Mouse (Mus musculus): ENCODE data around the gene Btbd35f29. TPM values are rescaled to one million over a fixed set of nuclear protein-coding genes. Genes with fewer than 3 reads are reported as not detected.
"Not testable (repeated sequence)": the region's sequence is repeated elsewhere in the genome, so short reads cannot be mapped to it uniquely, and the experiment has no call there.

The Btbd35f29 gene
- total RNA-seq (2021), result not detected

GRCm38 (mm10) chrX:31117374-31117773, at the start of gene Btbd35f29:
Btbd35f29 (plus strand) TSS chrX:31117674.
- intact Hi-C loops (cut with DNase I); DNase-seq: not testable (repeated sequence)

DNA sequence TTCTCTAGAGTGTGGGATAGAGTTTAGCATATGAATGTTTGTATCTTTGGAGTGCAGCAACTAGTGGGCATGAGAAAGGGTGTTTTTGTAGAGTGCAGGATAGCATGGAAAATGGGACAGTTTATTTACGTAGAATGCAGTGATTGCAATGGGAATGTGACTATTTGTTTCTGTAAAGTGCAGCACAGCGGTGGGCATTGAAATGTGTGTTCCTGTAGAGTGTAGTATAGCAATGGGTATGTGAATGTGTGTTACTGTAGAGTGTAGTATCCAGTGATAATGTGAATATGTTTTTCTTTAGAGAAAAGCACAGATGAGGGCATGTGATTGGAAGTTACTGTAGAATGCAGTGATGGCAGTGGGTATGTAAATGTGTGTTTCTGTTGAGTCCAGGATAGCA, 23.9 kb downstream of the Btbd35f29 start:
- DNase-seq; intact Hi-C loops (cut with DNase I): not testable (repeated sequence)

- intact Hi-C loops (cut with DNase I); DNase-seq: not testable (repeated sequence)
Measured at GRCm38 (mm10) chrX:31145144-31145543, 27.7 kb downstream of the Btbd35f29 start.

- DNase-seq; intact Hi-C loops (cut with DNase I): not testable (repeated sequence)
Measured at GRCm38 (mm10) chrX:31145835-31146234, 28.4 kb downstream of the Btbd35f29 start.

DNA sequence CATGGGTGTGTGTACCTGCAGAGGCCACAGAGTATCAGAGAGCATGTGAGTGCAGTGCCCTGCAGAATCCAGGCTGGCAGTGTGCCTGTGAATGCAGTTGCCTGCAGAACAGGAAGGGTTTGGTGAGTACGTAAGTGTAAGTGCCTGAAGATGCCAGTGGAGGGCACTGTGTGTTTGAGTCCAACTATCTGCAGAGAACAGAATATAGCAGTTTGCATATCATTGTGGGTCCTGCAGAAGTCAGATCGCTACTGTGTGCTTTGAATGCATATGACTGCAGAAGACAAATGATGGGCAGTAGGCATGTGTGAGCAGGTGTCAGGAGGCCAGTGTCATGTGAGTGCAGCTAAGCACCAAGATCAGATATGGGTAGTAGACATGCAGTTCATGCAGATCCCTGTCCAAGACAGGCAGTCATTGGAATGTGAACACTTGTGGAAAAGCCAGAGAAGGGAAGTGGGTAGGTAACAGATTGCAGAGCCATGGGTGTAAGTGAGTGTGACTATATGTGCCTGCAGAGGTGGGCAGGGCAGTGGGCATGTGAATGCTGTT, 41.1 kb downstream of the Btbd35f29 start:
- DNase-seq, result not testable (repeated sequence)

GRCm38 (mm10) chrX:31159450-31160322, 42.2 kb downstream of the Btbd35f29 start:
- DNase-seq; intact Hi-C loops (cut with DNase I): not testable (repeated sequence)

More for the DNA sequence above, 41.1 kb downstream of the Btbd35f29 start:
- intact Hi-C loops (cut with DNase I), result not testable (repeated sequence)

DNA sequence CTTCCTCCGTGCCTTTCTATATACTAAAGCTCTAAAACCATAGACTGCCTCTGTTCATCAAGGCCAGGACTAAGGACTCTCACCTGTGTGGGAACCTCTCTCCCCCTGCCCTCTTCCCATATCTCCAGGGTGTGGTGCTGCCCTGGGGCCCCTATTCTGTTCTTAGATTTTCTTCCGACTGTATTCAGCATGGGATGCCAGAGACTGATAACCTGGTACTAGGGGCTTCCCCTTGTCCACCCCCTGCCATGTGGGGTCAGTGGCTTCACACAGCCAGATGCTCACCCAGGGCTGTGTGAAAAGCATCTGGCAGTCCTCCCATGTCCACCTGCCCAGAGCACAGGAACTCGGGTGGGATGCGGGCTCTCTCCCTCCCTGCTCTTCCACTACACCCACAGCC, 43.1 kb downstream of the Btbd35f29 start:
- intact Hi-C loops (cut with DNase I); DNase-seq: not testable (repeated sequence)

DNA sequence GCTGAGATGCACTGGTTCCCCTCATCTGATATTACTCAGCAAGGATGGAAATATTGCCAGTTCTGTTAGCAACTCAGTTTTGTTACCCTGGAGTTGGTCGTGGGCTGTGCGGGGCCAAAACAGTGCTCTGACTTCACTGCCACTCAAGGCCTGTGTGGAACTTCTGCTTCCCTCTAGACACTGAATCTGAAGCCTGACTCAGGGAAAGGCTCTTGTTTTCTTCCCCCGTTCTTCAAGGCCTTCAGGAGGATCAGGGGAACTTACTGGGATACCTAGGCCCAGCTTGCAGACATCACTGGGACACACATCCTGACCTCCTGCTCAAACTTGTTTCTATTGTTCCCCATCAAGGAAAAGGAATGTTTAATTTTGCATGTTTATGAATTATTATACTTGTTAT, 45.2 kb downstream of the Btbd35f29 start:
- DNase-seq; intact Hi-C loops (cut with DNase I): not testable (repeated sequence)

GRCm38 (mm10) chrX:31165193-31165592, 47.7 kb downstream of the Btbd35f29 start:
- intact Hi-C loops (cut with DNase I); DNase-seq: not testable (repeated sequence)

Other genes with a start within 250 kb of the Btbd35f29 start
- not detected for gene Spin2f, start 136.2 kb downstream of the Btbd35f29 start, total RNA-seq (2021)
- gene Btbd35f26, start 218.8 kb downstream of the Btbd35f29 start, total RNA-seq (2021), result not detected

Measured in left cerebral cortex, postnatal 4 days (tissue).